Mouse (Mus musculus): ENCODE measurements around the gene Sfxn5.
A peak's percentile ranks its signal among the peaks of the same experiment; 100 is the strongest.

The Sfxn5 gene

GRCm38 (mm10) chr6:85286283-85287047 lies 46.8 kb downstream of the Sfxn5 start:
- DNase-seq = no peak

DNA sequence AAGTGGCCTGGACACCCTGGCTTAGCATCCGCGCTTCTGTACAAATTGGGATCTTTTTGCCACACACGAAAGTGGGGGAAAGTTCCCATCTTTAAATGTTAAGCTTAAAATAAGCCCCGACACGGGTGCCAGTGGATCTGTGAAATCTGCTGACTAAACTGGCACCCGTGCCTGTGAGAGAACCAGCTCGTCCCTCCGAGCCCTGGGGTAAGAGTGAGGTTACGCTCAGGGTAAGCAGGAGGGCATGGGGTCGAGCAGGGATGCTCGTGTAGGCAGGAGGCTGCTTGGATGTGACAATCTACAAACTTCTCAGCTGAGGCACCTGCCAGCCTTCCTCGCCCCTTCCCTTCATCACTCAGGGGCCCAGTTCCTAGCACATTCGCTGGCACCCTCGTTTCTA lies 52.4 kb downstream of the Sfxn5 start:
- no peak for DNase-seq

DNA sequence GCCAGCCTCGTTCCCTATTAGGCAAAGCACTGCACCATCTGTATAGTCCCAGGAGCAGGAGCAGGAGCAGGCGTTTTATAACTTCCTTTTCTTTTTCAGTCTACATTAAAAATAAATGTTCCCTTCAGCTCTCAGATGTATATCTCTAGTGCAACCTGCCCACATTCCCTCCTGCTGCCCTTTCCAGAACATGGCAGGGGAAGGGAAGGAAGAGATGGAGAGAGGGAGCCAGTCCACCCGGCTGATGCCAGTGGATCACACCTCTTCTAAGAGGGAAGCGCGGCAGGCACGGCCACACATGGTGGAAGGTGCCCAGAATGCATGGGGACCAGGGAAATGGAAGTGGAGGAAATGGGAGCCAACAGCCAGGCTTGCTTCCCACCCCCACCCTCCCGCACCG lies 56.7 kb downstream of the Sfxn5 start:
- no peak for DNase-seq

- DNase-seq = no peak
These were observed 60.8 kb downstream of the Sfxn5 start for GRCm38 (mm10) chr6:85272436-85272835.

DNA sequence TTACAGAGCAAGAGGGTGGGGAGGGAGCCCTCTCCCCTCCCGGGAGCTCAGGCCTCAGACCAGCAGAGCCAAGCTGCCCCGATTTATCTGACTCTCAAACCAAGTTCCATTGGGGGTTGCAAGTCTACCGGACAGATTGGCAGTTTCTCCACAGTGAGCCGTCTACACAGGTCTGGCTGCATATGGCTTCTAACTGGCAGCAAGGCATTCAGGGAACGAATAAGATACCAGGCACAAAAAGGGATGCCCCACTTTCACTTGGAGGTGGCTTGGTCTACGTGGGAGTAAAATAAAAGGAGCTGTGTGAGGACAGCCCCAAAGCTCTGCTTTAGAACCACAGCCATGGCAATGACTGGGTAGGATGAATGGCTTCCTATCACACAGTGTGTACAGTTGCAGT lies 67.2 kb downstream of the Sfxn5 start:
- DNase-seq = no peak

DNA sequence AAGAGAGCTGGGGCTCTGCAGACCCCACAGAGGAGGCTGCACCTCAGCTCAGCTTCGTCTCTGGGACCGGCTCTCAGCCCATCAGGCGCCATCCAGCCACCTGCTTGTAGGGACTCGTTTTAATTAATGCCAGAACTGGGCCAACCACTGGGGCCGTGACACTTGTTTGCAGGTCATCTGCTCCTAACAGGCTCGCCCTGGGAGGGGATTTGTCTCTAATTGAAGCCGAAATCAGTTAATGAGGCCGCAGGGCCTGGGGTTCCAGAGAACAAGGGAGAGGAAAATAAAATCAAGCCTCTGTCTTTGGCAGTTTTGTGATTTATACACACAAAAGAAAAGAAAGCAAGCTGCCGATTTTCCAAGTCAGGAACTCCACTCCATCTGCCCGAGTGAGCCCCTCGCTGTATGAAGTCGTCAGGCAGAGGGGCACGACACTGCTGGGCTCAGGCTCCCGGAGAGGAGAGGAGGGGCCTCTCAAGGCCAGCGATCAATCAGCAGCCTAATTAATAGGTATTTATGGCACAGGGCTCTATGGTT lies 68.2 kb downstream of the Sfxn5 start:
- no peak for DNase-seq

DNA sequence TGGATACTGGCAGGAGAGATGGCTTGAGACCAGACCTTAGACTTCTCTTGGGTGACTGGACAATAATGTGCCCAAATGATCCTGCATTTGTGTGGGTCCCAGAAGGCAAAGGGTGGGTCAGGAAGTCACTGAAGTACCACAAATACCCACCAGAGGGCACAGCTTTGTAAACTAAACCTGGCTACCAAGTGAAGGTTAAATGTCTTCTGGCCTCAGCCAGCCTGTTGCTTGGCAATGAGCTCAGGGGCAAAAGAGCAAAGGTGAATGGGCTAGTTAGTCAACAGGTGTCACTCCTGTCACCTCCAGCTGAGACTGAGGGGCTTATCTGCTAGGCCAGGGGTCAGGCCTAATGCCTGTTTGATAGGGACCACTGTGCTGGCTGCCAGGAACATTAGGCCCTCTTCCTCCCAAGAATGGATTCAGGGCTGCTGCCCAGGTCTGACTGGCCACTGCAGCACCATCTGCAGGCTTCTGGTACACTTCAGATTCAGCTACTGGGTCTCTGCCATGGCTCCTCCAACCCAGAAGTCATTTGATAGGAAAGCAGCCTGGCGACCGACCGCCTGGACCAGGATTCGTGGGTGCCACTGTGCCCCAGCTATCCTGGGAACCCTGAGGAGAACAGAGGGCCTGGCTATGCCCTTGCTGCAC lies 70.2 kb downstream of the Sfxn5 start:
- peak; percentile 77 for DNase-seq

DNA sequence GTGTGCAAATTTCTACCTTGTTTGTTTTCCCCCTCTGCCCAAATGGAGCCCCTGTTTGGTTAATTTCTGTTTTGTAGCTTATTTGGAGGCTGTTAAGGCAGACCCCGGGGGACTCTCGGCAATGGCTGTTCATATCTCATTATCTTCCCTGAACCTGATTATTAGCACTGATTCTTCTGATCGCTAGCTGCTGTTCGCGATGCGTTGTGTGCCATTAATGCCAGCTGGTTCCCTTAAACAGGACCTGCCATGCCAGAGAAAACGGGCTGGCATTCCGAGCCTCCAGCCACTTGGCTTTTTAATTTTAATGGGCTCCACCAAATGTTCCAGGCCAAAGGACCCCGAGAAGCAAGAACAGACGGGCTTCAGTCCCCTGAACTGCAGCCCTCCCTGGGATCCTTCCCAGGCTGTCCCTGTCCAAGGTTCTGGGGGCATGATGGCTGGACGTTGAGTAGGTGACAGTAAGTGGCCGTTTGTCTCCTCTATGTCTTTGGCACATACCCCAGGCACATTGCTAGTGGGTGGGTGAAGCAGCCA lies 74.1 kb downstream of the Sfxn5 start:
- DNase-seq = no peak

GRCm38 (mm10) chr6:85255578-85255977 lies 77.6 kb downstream of the Sfxn5 start:
- no peak for DNase-seq

DNA sequence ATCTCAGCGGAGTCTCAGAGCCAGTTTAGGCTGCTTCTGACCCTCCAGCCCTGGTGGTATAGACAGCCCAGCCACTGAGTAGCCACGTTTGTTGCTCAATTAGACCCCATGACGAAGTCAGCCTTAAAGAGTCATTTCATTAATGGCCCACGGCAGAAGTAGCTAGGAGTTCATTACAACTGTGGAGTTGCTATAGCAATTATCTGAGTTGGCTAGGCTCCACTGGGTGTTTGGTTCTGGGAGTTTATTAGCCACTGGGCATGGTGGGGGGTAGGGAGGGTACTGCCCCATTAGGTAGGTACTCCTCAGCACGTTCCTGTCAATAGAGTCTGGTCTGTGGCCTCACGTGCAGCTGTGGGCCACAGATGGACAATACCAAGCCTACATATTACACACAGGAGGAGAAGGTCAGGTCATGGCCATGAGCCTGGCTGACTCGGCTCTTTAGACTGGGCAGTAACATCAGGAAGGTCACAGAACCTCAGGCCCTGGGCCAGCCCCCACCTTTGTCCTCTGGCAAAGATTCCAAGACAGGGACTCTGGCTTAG lies 79.2 kb downstream of the Sfxn5 start:
- peak; percentile 83 for DNase-seq

DNA sequence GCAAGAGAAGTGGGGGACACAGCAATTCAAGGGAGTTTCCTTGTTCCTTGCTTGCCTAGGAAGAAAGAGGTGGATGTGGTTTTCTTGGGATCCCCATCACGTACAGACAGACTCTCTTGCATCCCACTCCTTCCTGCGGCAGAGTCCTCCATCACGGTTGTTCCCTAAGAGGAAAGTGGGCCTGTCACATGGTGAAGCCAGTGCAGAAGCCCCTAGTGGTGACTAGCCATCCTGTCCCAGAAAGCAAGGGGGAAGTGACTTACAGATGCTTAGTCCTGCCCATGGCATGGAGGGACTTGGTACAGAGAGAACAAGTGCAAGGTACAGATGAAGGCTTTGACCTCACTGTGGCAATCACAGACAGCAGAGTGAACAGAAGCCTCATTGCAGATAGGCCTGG lies 79.9 kb downstream of the Sfxn5 start:
- no peak for DNase-seq

DNA sequence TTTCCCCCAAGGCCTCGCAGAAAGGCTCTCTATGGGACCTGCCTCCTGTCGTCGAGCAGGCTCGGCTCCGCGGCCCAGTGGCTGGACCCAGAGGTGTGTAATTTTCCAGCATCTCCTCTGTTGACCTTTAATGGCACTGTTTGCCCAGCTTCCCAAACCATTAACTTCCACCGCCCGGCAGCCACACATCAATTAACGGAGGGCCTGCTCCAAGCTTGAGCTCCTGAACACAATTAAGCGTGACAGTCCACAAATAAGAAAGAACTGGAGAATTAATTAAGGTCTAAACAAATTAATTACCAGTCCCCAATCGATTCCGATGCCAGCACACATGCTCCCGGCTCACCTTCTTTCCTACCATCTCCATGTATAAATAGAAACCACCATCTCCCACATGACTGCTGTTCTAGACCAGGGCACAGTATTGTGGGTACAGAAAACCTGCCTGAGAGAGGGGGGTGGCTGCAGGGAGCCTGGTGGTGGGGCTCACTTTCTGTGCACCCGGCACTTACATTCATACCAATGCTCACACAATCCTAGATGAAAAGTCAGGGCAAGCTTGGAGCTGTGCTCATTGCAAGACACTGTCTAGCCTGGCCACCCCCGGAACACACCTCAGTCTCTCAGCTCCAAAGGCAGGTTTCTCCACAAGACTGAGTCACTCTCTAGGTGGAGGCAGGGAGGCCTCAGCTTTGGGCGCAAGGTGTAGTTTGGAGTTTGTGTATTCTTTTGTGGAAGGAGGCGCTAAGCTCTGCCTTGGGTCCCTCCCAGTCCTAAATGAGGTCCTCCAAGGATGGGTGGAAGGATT lies 80.8 kb downstream of the Sfxn5 start:
- DNase-seq = peak; percentile 72

GRCm38 (mm10) chr6:85250811-85251241 lies 82.4 kb downstream of the Sfxn5 start:
- DNase-seq = peak; percentile 85

DNA sequence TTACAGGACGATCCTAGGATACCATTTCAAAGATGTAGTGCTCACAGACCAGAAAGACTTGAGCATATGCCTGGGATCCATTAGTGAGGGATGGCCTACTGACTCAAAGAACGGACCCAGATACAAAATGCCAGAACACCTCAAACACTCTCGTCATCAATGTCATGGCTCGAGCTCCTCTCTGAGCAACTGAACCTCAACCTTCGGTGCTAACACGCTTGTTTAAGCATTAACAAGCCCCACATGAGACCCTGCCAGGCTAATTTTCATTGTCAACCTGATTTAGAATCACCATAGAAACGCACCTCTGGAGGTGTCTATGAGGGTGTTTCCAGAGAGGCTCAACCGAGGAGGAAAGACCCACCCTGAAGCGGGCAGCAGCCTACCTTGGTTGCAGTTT lies 83.4 kb downstream of the Sfxn5 start:
- peak; percentile 32 for DNase-seq

DNA sequence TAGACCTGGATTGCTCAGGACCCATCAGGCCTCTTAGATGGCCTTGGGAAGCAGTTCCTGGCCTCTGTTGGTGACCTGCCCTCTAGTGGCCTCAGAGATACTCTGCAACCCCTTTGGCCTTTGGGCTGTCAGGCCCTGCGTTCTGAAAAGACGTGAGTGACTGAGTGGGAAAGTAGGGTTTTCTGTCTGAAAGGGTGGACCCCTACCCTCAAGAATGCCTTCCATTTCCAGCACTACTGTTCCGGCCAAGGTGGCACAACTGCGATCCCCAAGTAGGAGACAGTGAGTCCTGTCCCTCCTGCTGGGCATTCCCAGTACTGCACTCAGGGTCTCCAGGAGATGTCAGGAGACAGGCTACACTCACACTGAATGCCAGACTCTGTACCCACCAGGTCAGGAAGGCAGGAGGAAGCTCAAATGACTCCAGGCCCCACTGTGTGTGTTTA lies 94.2 kb downstream of the Sfxn5 start:
- peak; percentile 91 for DNase-seq

DNA sequence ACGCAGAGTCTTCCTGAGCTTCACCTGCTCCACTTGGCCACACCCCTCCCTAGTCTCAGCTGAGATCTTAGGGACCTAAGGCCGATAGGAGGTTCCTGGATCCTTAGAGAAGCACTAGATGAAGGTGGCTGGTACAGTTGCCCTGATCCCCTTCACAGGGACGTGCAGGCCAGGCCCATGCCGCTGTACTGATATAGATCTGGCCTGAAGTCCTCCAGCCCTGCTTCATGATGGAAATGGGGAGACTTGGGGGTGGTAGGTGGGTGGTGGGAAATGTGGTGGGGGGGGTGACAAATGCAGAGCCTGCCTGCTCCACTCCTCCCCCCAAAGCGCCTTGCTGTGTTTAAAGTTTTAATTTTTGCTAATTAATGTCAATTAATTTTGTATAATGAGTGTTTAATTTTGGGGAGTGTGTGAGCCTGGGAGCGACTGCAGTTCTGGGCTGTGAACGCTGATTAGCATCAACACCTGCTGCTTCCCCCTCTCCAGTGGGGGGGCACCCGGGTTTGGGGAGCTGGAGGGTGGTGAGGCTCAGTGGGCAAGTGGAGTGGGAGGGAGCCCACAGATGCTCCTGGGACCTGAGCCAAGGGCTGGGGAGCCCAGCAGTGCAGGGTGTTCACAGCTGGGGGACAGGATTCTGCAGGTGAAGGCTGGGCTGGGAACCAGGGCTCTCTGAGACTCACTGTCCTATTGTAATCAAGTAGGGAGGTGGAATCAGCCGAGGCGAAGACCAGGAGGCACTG lies 95.5 kb downstream of the Sfxn5 start:
- DNase-seq = no peak

GRCm38 (mm10) chr6:85237001-85237400 lies 96.2 kb downstream of the Sfxn5 start:
- DNase-seq = peak; percentile 55

DNA sequence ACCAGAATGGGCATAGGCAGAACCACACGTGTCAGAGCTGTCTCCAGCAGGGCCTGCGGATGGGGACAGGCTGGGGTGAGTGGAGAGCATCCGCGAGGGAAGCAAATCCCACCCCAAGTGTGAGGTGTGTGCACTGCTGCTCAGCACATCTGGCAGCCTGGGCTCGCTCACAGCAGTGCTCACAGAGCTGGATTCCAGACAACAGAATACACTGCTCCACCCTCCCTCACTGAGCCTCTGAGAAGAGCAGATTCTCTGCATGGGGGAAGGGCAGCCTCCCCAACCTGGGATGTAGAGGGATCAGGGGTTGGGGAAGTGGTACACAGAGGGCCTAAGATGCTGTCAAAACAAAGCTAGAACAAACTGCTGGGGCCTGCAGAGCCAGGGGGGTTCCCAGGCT lies 98.4 kb downstream of the Sfxn5 start:
- no peak for DNase-seq

DNA sequence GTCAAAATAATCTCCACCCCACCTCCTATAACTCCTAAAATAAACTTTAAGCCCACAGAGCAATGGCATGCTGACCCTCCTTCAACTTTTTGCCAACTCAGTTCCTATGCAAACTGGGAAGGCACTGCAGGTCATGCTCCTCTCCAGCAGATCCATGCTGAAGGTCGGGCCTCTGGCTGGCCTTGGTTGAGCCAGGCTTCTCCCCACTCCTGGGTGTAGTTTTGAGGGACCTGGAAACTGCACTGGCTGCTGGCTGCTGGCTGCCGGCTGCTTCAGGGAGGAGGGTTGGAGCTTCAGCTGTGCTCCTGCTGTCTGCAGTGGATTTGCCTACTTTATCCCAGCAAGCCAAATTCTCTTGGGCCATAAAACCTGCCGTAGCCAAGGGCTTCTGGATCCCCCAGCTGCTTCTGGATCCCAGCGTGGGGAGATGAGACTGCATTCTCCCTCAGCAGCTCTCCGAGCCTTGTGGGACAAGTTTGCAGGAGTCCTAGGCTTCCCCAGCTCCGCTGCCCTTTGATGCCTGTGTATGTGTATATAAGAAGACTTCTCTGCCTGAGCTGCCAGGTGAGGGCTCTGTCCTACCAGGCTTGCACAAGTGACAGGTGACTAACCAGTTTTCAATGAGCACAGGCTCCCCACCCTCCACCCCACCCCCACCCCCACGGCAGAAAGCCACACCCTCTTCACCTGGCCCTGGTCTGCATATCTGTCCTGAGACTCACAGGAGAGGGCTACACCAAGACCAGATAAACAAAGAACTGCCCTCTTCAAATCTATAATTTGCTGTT lies 100.2 kb downstream of the Sfxn5 start:
- DNase-seq = no peak

- DNase-seq = no peak
These were observed 101.2 kb downstream of the Sfxn5 start for GRCm38 (mm10) chr6:85232045-85232444.

GRCm38 (mm10) chr6:85231469-85231868 lies 101.8 kb downstream of the Sfxn5 start:
- no peak for DNase-seq
